Mouse (Mus musculus): ENCODE measurements around the gene Gnas.
A peak's percentile ranks its signal among the peaks of the same experiment; 100 is the strongest.

The Gnas gene

DNA sequence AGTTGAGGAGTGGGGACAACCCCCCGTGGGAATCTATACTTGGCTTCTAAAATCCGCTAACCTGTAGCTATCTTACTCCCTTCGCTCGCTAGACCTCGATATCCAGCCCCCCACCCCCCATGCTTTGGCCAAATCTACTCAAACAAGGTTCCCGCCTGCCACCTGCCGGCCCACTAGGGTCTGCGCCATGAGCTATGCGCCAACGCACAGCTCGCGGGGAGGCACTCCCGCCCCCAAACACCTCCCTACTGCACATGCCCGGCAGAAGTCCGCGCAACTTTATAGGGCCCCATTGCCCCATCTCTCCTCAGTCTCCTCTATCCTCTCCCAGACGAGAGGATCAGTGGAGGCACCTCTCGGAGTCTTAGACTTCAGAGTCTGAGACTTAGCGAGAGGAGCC is at the start of gene Gnas:
TSS of gene Gnas (plus strand) at position 310 of the 400 bp plus-strand sequence.
- peak; percentile 63 for DNase-seq

DNA sequence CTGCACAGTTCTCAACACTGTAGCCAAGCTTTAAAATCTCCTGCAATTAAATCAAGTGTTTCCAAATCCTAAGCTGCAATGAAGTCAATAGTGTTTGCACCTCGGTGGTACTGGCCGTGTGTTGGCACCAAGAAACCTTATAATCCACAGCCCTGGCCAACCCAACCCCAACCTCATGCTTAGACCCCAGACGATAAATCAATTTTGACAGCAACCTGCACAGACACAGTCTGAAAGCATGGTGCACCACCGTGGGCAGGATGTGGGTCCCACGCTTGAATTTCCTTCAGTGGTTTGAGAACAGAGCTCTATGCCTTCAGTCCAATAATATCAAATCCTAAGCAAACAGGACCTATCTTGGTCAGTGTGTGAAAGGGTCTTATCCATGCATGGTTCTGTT is 41.7 kb upstream of the Gnas start:
- DNase-seq: no peak

DNA sequence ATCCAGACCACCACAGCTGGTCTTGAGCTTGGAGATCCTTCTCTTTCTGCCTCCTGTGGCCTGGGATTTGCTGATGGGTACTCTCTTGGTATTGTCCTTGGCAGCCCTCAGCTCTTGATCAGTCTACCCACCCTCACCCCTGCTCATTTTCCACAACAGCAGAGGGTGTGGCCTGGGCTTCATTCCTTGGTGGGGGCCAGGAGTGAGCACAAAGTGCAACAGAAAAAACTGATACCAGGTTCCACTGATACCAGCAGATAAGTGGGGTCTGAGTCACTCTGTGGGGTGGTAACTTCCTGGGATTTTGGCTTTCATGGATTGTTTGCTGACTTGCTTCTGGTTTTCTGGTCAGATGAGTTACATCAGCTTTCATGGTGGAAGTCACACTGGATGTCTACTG is 32.2 kb upstream of the Gnas start:
- DNase-seq: no peak

GRCm38 (mm10) chr2:174257312-174257711 is 26.8 kb upstream of the Gnas start:
- no peak for DNase-seq

DNA sequence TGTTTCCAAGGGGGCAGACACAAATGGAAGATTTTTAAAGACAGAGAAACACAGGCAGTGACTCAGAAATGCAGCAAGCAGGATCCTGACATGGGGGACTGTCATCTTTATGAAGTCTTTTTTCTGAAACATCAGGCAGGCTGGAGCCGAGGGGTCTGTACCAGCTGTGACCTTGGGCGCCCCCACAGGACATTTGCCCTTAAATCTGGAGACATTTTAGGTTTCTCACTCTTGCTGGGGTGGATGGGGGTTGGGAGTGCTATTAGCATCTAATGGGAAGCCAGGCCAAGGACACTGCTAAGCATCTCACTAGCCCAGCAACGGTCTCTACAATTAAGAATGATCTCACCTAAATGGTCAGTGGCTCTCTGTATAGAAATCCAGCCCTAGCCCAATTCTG is 24.1 kb upstream of the Gnas start:
- DNase-seq: no peak

DNA sequence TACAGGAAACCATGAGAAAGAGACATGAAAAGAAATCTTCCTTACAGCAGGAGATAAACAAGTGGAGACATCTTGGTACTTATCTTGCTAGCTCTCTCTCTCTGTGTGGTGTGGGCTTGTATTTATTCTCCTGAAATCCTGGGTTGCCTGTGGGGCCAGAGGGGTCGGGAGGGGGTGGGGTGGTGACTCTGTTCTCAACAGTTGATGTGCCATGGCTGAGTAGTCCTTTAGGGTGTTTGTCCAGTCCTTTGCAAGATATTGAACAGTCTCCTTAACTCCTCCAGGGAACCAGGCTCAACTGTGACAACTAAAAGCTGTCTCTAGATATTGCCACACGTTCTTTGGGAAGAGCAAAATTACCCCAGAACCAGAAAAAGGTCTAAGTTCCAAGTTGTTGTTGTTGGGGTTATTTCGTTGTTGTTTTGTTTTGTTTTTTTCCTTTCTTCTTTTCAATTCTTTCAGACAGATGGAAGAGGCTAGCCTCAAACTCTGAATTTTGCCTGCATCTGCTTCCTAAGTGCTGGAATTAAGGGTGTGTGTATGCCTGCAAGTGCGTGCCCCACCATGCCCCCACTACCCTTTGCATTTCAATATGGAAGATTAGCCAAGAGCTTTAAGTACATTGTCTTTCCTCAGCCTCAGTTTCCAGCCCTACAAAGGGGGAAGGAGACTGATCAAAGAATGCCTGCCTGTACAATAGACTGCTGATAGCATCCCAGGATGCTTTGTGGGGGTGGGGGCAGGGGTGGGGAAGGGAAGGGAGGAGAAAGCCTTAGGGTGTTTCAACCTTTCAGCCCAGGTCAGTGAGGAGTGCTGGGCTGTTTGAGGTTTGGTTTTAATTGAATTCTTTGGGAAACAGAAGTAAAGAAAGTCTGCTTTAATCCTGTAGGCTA is 23.0 kb upstream of the Gnas start:
- no peak for DNase-seq

- no peak for DNase-seq
These were observed 22.3 kb upstream of the Gnas start for GRCm38 (mm10) chr2:174261801-174262200.

DNA sequence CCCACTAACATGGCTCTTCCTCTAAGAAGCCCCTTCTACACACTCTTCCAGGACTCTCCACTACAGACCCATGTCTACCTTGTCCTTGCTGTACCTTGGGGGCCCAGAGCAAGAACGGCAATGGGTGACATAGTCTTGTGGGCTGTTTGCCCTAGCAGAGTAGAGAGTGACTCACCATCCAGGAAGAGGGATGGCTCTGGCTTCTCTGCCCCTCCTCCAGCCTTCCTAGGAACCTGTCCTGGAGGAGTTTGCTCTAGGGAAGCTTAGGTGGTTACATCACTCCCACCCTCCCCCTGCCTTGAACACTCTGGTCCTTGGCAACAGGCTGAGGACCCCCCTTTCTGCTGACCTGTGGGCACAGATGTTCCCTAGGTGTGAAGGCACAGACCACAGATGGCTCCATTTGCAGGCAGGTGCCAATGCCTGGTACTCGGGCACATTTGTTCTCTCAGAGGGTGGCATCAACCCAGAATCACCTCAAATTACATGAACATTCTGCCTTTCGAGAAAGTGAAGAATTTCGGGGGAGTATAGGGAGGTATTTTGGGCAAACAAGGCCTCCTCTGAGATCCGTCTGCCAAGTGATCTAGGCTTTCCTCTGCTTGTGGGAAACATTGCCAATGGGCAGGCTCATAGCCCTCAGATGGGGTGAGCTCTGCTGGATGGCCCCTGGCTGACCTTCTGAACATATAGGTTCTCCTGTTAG is 20.9 kb upstream of the Gnas start:
- DNase-seq: no peak

- DNase-seq: no peak
These were observed 19.9 kb upstream of the Gnas start for GRCm38 (mm10) chr2:174264248-174264647.

DNA sequence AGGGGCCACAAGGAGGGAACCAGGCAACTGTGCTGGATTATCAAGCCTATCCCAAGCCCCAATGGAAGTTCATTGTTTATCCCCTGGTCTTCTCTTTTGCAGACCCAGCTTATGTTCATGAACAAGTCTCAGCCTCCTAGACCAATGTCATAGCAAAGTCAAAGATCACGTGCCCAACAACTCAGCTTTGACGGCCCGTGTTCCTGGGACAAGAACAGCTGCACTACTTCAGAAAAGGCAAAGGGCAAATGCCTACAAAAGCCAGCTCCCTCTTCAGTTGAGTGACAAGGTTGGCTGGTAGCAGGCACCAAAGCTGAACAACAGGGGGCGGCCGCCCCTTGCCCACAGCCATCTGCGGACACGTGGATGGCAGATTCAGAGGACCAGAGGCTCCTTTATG is 13.7 kb upstream of the Gnas start:
- DNase-seq: no peak

- no peak for DNase-seq
These were observed 12.7 kb upstream of the Gnas start for GRCm38 (mm10) chr2:174271459-174271858.

DNA sequence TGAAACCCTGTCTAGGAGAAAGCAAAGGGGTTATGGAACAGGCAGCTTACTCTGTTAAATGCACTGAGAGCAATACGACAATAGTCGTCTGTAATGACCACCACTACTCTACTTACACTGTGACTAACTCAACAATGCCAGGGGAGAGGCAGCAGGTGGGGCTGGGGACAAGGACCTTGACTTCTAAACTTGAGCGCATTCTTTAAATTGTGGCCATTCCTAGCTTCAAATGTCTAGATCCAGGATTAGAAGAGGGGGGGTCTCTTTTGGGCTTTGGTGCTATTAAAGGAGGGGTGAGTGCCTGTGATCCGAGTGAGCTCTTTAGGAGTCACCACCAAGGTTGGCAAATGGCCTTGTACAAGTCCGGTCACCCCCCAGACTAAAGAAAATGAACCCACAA is 11.0 kb upstream of the Gnas start:
- no peak for DNase-seq

GRCm38 (mm10) chr2:174273961-174274360 is 10.2 kb upstream of the Gnas start:
- no peak for DNase-seq

- no peak for DNase-seq
These were observed 4.3 kb upstream of the Gnas start for GRCm38 (mm10) chr2:174279771-174280170.

DNA sequence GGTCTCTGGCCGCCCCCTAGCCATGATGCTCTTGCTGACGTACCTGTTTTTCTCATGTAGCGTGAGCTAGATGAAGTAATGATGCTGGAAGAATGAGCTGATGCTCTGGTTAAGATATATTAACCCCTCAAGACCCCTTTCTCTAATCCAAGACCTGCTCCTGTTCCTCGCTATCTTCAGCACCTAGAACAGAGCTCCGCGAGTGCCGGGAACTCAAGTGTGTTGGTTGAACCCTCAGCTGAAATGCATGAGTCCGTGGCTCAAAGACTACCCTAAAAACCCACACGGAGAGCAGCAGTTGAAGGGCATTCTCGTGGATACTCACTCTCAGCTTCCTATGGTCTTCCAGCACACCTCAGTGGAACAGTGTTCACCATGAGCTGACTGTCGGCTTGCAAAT is 779 bp upstream of the Gnas start:
- no peak for DNase-seq

GRCm38 (mm10) chr2:174284807-174285457 is 812 bp downstream of the Gnas start:
- DNase-seq: no peak

- DNase-seq: no peak
These were observed 1.9 kb downstream of the Gnas start for GRCm38 (mm10) chr2:174285921-174286470.

- no peak for DNase-seq
These were observed 3.8 kb downstream of the Gnas start for GRCm38 (mm10) chr2:174287921-174288320.

DNA sequence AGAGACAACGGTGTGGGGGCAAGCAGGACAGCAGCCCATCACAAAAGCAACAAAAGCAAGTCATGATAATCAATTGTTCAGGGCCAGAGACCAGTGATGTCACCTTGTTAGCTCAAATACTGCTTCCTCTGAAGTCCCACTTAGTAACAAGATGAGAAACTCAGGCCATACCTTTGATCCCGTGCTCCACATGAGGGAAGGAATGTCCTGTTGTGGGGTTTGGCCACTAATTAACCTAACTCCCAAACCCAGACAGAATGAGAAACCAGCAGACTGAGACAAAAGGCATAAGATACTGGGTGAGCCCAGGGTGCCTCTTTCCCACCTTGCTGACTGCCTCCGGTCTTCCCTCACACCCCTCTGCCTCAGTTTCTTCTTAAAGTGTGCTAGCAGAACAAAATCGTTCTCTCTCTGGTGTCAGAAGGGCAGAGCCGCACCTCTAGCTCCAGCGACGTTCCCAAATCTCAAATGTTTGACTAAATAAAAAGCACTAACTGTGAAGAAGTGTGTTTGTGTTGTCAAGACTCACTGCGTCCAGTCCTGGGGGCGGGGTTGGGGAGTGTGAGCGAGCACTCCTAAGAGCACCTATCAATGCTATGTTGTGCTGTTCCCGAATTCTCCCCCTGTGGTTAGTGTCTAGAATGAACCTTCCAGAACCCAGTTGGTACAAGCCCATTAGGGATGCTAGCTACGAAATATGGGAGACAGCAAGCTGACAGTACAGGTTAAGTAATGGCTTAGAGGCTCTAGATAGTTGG is 4.7 kb downstream of the Gnas start:
- DNase-seq: no peak

DNA sequence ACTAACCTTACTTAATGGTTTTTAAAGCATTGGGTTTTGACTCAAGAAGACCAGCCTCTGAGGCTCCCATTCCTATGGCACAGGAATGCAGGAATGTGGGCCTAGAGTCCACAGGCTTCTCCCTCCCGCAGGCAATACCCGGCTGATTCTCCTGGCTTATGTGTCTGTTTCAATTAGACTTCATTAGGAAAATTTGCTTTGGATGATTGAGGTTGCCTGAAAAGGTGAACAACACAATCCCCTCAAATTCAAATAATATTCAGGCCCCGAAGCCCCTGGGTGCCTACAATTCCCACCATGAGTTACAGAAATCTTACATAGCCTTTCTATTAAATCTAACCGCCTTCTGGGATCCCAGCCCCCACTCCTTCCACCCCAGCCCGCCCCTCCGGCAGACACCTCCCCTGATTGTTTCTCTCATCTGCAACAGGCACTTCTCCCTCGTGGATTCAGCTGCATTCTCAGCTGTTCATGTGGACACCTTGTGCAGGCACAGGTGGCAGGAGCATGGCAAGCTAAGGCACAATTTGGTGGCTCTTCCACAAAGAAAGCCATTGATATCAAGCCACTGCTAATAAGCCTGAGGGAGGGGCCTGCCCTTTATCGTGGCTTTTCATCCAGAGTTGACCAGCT is 7.0 kb downstream of the Gnas start:
- DNase-seq: no peak

GRCm38 (mm10) chr2:174291662-174292030 is 7.5 kb downstream of the Gnas start:
- DNase-seq: no peak

DNA sequence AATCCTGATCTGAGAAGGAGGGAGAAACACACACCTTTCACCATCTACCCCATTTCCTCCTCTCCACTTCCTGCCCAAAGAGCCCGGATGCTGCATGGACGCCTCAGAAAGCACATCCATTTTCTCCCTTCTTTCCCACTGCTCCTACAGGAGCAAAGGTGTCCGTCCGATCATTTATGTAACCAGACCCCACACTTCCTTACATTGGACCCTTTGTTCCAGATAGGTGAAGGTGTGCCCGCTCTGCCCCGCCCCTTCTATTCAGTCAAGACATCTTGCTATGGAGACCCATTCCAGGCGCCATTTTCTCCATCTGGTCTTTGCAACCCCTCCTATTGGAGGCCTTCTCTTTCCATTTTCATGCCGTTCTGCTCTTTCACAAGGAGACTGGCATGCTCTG is 10.3 kb downstream of the Gnas start:
- no peak for DNase-seq

Measured in liver (tissue).